Mouse (Mus musculus): ENCODE measurements around the gene Nrp2.

GRCm38 (mm10) chr1:62801429-62801828, 98.3 kb downstream of the Nrp2 start:
- TF ChIP-seq CTCF (IDR thresholded peaks at IDR 0.05 in 2 of 3, conservative IDR thresholded peaks at IDR 0.05 in 1 of 3; ENCODE audit: control insufficient read depth in 1 of 3, insufficient read depth in 1 of 3, low read depth in 2 of 3, low read length in 3 of 3, poor library complexity in 1 of 3, severe bottlenecking in 1 of 3) = no peak
- TF ChIP-seq POLR2A (IDR thresholded peaks at IDR 0.05; ENCODE audit: control insufficient read depth in 1 of 2, insufficient read depth in 1 of 2, low read depth in 1 of 2, low read length in 2 of 2, poor library complexity in 1 of 2) = no peak
- no peak for TF ChIP-seq MAX (IDR thresholded peaks at IDR 0.05; ENCODE audit: low read length)
- no peak for TF ChIP-seq E2F4 (IDR thresholded peaks at IDR 0.05; ENCODE audit: borderline replicate concordance, low read depth, low read length)
- no peak for TF ChIP-seq EP300 (IDR thresholded peaks at IDR 0.05; ENCODE audit: low read depth in 1 of 2, low read length in 2 of 2)
- no peak for TF ChIP-seq MAFK (IDR thresholded peaks at IDR 0.05; ENCODE audit: borderline replicate concordance, low read depth, low read length)
- no peak for TF ChIP-seq MEF2A (IDR thresholded peaks at IDR 0.05; ENCODE audit: extremely low read depth, insufficient replicate concordance, low read depth, low read length, poor library complexity, severe bottlenecking)
- TF ChIP-seq ZMIZ1 (IDR thresholded peaks at IDR 0.05; ENCODE audit: low read depth, low read length) = no peak
- no peak for TF ChIP-seq UBTF (IDR thresholded peaks at IDR 0.05; ENCODE audit: borderline replicate concordance, insufficient read depth, low read depth, low read length)
- TF ChIP-seq MYC (IDR thresholded peaks at IDR 0.05; ENCODE audit: low read depth, low read length) = no peak
- TF ChIP-seq USF1 (IDR thresholded peaks at IDR 0.05; ENCODE audit: low read depth, low read length) = no peak
